Mouse (Mus musculus): ENCODE measurements around the gene Dvl1. TPM values are rescaled to one million over a fixed set of nuclear protein-coding genes. Genes with fewer than 3 reads are reported as not detected.
A peak's percentile ranks its signal among the peaks of the same experiment; 100 is the strongest.

Gene Dvl1
- polyA plus RNA-seq (2016; fragmentation: Nextera tagmentation; extraction: Ambion mirVana) = 6.1 and 9.2 TPM in 2 replicates

GRCm38 (mm10) chr4:155846871-155847578, at the start of gene Dvl1:
Gene Dvl1 (plus strand): TSS chr4:155847402.
- H3K4me2 ChIP-seq = peak within 1 kb of the TSS; percentile 77
- 2% methylated on average over 60 of the region's 65 CpGs for WGBS
- no peaks in the 10 kb centered on the region for H3K9me3 ChIP-seq
- H3K27me3 ChIP-seq = peaks cover 6% of the 10 kb centered on the region; the same call in 1 of the 2 replicates
- peaks cover 33% of the 10 kb centered on the region for H3K4me1 ChIP-seq
- H3K36me3 ChIP-seq (replicated peaks) = 0 out of 2 replicates have a peak, but pooled peaks cover 2% of the 10 kb centered on the region
- peak within 1 kb of the TSS; percentile 90 for H3K9ac ChIP-seq
- H3K4me3 ChIP-seq (replicated peaks) = peak within 1 kb of the TSS; percentile 84
- H3K27ac ChIP-seq = peak within 1 kb of the TSS; percentile 76
- peak; percentile 94 for ATAC-seq (ENCODE audit: low FRiP score)

- Histone ChIP-seq H3K27ac (no peak overlapping the region), H3K4me2 (no peak overlapping the region), H3K4me1 (peaks cover 19% of the 10 kb centered on the region), H3K36me3 (replicated peaks) (peaks cover 19% of the 10 kb centered on the region; the same call in 1 of the 2 replicates), H3K9me3 (no peaks in the 10 kb centered on the region), H3K27me3 (peaks cover 5% of the 10 kb centered on the region; the same call in 1 of the 2 replicates), H3K4me3 (replicated peaks) (no peak overlapping the region), H3K9ac (no peak overlapping the region)
- no peak for ATAC-seq (ENCODE audit: low FRiP score)
- WGBS = 100% methylated on average over 1 of the region's 1 CpGs
Measured at GRCm38 (mm10) chr4:155802075-155802474, 45.1 kb upstream of the Dvl1 start.

GRCm38 (mm10) chr4:155802741-155803339, 44.4 kb upstream of the Dvl1 start, which contains the start of gene Mrpl20:
Gene Mrpl20 (plus strand): TSS chr4:155802878.
- no peaks in the 10 kb centered on the region for H3K9me3 ChIP-seq
- H3K4me2 ChIP-seq = peak within 1 kb of the TSS; percentile 79
- H3K36me3 ChIP-seq (replicated peaks) = peaks cover 26% of the 10 kb centered on the region
- H3K9ac ChIP-seq = peak within 1 kb of the TSS; percentile 85
- WGBS = 8% methylated on average over 12 of the region's 12 CpGs
- no peak for ATAC-seq (ENCODE audit: low FRiP score)
- H3K27me3 ChIP-seq = peaks cover 5% of the 10 kb centered on the region; the same call in 1 of the 2 replicates
- H3K27ac ChIP-seq = peak within 1 kb of the TSS; percentile 81
- peaks cover 19% of the 10 kb centered on the region for H3K4me1 ChIP-seq
- H3K4me3 ChIP-seq (replicated peaks) = peak within 1 kb of the TSS; percentile 94

- under 1% methylated on average over 58 of the region's 58 CpGs for WGBS
- H3K4me3 ChIP-seq (replicated peaks) = peak overlapping the region; percentile 94
- H3K9ac ChIP-seq = peak overlapping the region; percentile 85
- peaks cover 33% of the 10 kb centered on the region for H3K36me3 ChIP-seq (replicated peaks)
- peak overlapping the region; percentile 79 for H3K4me2 ChIP-seq
- H3K9me3 ChIP-seq = no peaks in the 10 kb centered on the region
- ATAC-seq (ENCODE audit: low FRiP score) = peak; percentile 99
- H3K27ac ChIP-seq = peak overlapping the region; percentile 81
- H3K27me3 ChIP-seq = peaks cover 5% of the 10 kb centered on the region; the same call in 1 of the 2 replicates
- peaks cover 19% of the 10 kb centered on the region for H3K4me1 ChIP-seq
Measured at GRCm38 (mm10) chr4:155803340-155804041, 43.7 kb upstream of the Dvl1 start.

- no peak overlapping the region for H3K27ac ChIP-seq
- peaks cover 25% of the 10 kb centered on the region for H3K4me1 ChIP-seq
- no peak overlapping the region for H3K4me2 ChIP-seq
- H3K4me3 ChIP-seq (replicated peaks) = no peak overlapping the region
- no peak for ATAC-seq (ENCODE audit: low FRiP score)
- no peak overlapping the region for H3K9ac ChIP-seq
- no peaks in the 10 kb centered on the region for H3K9me3 ChIP-seq
- H3K27me3 ChIP-seq = no peaks in the 10 kb centered on the region
- 90% methylated on average over 3 of the region's 3 CpGs for WGBS
- H3K36me3 ChIP-seq (replicated peaks) = peaks cover 58% of the 10 kb centered on the region
Measured at GRCm38 (mm10) chr4:155807841-155808240, 39.4 kb upstream of the Dvl1 start.

GRCm38 (mm10) chr4:155811929-155812664, 35.1 kb upstream of the Dvl1 start, which contains the start of gene Ccnl2:
Gene Ccnl2 (plus strand): TSS chr4:155812489.
- Histone ChIP-seq H3K4me3 (replicated peaks) (peak within 1 kb of the TSS; percentile 100), H3K9ac (peak within 1 kb of the TSS; percentile 99)
- under 1% methylated on average over 60 of the region's 60 CpGs for WGBS

GRCm38 (mm10) chr4:155812665-155813181, 34.5 kb upstream of the Dvl1 start:
- peak overlapping the region; percentile 99 for H3K9ac ChIP-seq
- no peaks in the 10 kb centered on the region for H3K27me3 ChIP-seq
- peak; percentile 54 for ATAC-seq (ENCODE audit: low FRiP score)
- under 1% methylated on average over 35 of the region's 49 CpGs for WGBS
- peak overlapping the region; percentile 89 for H3K27ac ChIP-seq
- peaks cover 72% of the 10 kb centered on the region for H3K36me3 ChIP-seq (replicated peaks)
- peak overlapping the region; percentile 100 for H3K4me3 ChIP-seq (replicated peaks)
- no peaks in the 10 kb centered on the region for H3K9me3 ChIP-seq
- peaks cover 21% of the 10 kb centered on the region for H3K4me1 ChIP-seq
- H3K4me2 ChIP-seq = peak overlapping the region; percentile 82

More at GRCm38 (mm10) chr4:155811929-155812664, 35.1 kb upstream of the Dvl1 start, which contains the start of gene Ccnl2:
- peak within 1 kb of the TSS; percentile 89 for H3K27ac ChIP-seq
- no peaks in the 10 kb centered on the region for H3K9me3 ChIP-seq
- peaks cover 72% of the 10 kb centered on the region for H3K36me3 ChIP-seq (replicated peaks)
- H3K4me2 ChIP-seq = peak within 1 kb of the TSS; percentile 82
- peaks cover 21% of the 10 kb centered on the region for H3K4me1 ChIP-seq
- no peaks in the 10 kb centered on the region for H3K27me3 ChIP-seq
- peak; percentile 99 for ATAC-seq (ENCODE audit: low FRiP score)

GRCm38 (mm10) chr4:155817533-155817932, 29.7 kb upstream of the Dvl1 start:
- Histone ChIP-seq H3K9ac (no peak overlapping the region), H3K4me2 (no peak overlapping the region), H3K4me3 (replicated peaks) (no peak overlapping the region), H3K27ac (no peak overlapping the region), H3K4me1 (peaks cover 13% of the 10 kb centered on the region), H3K27me3 (no peaks in the 10 kb centered on the region), H3K9me3 (no peaks in the 10 kb centered on the region), H3K36me3 (replicated peaks) (peaks cover 85% of the 10 kb centered on the region)
- ATAC-seq (ENCODE audit: low FRiP score) = no peak
- WGBS = 78% methylated on average over 4 of the region's 4 CpGs

GRCm38 (mm10) chr4:155821025-155821424, 26.2 kb upstream of the Dvl1 start:
- no peak overlapping the region for H3K4me3 ChIP-seq (replicated peaks)
- H3K27ac ChIP-seq = no peak overlapping the region
- no peaks in the 10 kb centered on the region for H3K4me1 ChIP-seq
- H3K9ac ChIP-seq = no peak overlapping the region
- H3K36me3 ChIP-seq (replicated peaks) = peaks cover 94% of the 10 kb centered on the region
- H3K9me3 ChIP-seq = no peaks in the 10 kb centered on the region
- H3K4me2 ChIP-seq = no peak overlapping the region
- ATAC-seq (ENCODE audit: low FRiP score) = no peak
- 78% methylated on average over 7 of the region's 7 CpGs for WGBS
- H3K27me3 ChIP-seq = no peaks in the 10 kb centered on the region

- Histone ChIP-seq H3K4me1 (no peaks in the 10 kb centered on the region), H3K9ac (no peak overlapping the region), H3K4me2 (no peak overlapping the region), H3K27ac (no peak overlapping the region), H3K27me3 (no peaks in the 10 kb centered on the region), H3K36me3 (replicated peaks) (peaks cover 90% of the 10 kb centered on the region), H3K9me3 (no peaks in the 10 kb centered on the region), H3K4me3 (replicated peaks) (no peak overlapping the region)
- ATAC-seq (ENCODE audit: low FRiP score) = no peak
- 94% methylated on average over 16 of the region's 16 CpGs for WGBS
Measured at GRCm38 (mm10) chr4:155823443-155823842, 23.8 kb upstream of the Dvl1 start.

GRCm38 (mm10) chr4:155829866-155830265, 17.3 kb upstream of the Dvl1 start:
- Histone ChIP-seq H3K27ac (no peak overlapping the region), H3K4me3 (replicated peaks) (no peak overlapping the region), H3K4me1 (peaks cover 24% of the 10 kb centered on the region), H3K36me3 (replicated peaks) (peaks cover 34% of the 10 kb centered on the region), H3K4me2 (no peak overlapping the region), H3K9ac (no peak overlapping the region), H3K9me3 (no peaks in the 10 kb centered on the region), H3K27me3 (no peaks in the 10 kb centered on the region)
- no peak for ATAC-seq (ENCODE audit: low FRiP score)
- WGBS = 94% methylated on average over 4 of the region's 4 CpGs
